Mouse (Mus musculus) layer of hippocampus, adult 18-20 months (tissue): ENCODE results near the gene Mtus2. TPM values are rescaled to one million over a fixed set of nuclear protein-coding genes. Genes with fewer than 3 reads are reported as not detected.
A peak's percentile ranks its signal among the peaks of the same experiment; 100 is the strongest.

ENCODE experiments used
- DNase-seq, 2 experiments: peaks; one replicate each; pipeline ENCODE4 v3.0.0; 2022; ENCODE audit warnings: low spot score in 2 of 2
- total RNA-seq, 2 experiments: library from RNA; stranded (reverse); gene quantifications; 2 replicates each; pipeline ENCODE4 v1.2.3; 2021

Mtus2 gene
- total RNA-seq, 2 experiments from 2014 or later, result 32.9 to 35.6 TPM

DNA sequence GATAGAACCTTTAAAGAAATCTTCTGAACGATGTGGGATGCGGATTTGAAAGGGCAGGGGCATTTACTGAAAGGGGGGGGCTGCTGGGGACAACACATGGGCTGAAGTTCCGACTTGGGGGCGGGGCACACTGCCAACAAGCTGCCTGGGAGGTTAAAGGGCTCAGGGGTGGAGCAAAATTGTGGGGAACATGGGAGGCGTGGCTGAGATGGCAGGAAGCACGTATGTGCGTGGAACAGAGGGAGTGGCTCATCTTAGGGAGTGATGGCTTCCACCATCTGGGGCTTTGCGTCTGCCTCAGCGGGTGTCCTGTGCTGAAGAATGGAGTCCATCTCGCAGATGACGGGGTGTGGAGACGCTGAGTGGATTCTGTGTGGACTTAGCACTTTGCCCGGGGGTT, 70.9 kb downstream of the Mtus2 start:
- DNase-seq, result no peak

DNA sequence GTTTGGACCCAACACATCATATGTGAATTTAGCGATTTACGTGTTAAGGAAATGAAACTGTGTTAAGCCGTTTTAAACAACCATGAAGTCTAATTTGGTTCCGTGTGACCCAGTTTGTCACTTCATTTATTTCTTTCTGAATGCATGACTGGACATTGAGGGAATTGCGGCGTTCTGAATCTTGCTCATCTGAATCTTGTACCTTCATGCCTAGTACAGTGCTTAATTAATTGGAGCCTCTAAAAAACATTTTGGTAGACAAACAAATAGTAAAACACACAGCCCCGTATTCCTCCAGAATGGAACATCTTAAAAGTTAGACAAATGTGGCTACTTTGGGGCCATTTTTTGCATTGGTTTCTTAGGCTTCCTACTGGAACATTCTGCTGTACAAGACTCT, 84.5 kb downstream of the Mtus2 start:
- no peak for DNase-seq

DNA sequence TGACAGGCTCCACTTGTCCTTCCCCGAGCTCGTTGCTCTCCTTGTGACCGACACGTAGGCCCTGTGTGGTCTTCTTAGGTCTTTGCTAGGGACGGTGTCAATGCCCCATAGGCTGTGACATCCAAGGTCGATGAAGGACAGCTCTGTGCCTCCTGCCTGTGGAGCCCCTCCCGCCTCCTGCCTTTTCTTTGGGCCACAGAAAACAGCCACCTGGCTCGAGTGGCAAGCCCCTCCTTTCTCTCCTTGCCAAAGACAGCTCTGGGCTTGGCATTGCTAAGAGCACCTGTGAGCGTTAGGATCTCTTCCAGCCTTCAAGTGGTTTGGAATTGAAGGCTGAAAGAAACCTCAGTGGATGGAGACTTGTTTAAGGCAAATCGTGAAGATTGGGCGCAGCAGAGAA, 91.1 kb downstream of the Mtus2 start:
- DNase-seq, result no peak

DNA sequence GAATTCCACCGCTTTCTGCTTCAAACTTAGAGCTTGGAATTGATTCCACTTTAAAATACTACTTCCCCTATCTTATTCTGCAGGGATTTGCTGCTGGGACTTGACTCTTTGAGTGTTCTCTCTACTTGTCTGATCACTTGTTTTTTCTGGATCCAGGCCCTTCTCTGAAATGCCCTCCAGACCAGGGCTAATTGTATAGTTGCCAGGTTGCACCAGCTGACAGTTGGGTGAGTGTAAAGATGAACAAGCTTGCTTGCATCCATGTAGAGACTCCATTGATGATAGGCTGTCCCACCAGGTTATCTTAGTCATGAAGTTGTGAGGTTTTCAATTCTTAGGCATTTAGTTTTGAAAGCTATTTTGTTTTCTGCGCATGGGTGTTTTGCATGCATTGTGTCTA, 92.2 kb downstream of the Mtus2 start:
- no peak for DNase-seq

DNA sequence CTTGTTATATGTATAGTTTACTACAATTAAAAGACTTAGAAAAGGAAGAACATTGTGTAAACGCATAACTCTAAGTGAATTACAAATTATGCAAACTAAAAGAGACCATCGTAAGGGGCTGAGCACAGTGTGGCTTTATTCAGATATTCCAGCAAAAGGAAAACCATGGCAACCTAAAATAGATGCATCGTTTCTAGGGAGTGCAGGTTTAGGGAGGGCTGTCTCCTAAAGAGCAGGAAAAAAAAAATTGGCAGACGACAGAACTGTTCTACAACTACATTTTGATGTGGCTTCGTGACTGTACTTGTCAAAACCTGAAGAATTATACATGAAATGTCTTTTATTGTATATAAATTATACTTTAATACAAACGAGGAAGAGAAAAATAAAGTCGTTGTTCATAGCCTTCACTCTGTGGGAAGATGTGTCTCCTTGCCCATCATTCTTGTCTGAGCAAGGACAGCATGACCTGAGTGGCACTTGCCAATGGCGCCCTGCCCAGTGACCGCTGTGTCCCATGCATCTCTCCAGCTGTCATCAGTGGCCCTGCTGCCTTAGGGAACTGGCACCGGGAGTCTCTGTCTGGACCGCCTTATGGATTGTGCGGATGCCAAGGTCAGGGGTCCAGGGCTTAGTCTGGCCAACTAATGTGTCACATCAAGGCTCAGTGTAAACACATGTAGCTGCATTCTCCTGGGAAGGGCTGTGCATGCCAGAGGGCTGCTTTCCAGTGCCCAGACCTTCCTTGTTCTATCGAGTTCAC, 95.9 kb downstream of the Mtus2 start:
- peak in 1 of 2 experiments; percentile 37 for DNase-seq

DNA sequence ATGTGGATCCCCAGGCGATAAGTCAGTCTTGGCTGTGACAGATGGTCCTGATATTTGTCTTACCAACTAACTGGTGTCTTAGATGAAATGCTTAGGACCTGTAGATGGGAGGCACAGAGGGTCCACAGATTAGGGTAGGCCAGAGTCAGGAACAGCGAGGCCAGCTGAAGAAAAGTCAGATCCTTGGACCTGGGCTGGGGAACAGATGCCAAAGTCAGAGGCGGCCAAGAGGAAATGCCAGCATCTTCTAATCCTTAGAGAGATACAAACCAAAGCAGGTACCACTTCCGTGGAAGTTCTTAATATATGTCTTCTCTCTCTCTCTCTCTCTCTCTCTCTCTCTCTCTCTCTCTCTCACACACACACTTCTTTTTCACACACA, 96.5 kb downstream of the Mtus2 start:
- no peak for DNase-seq

DNA sequence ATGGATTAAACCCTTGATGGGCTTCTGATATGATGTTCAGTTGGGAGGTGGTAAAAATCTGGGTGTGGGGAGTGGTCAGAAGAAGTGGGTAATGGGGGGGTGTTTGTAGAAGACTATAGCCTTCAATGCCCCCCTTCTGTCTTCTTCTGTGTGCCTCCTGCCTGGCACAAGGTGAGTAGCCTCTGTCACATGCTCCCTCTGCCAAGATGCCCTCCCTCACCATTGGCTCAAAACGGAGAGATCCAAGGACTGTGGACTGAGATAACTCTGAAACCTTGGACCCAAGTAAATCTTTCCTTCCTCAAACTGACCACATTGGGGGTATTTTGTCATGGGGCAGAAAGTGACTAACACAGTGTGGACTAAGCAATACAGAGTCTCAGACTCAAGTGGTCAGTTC, 99.7 kb downstream of the Mtus2 start:
- DNase-seq, result no peak

DNA sequence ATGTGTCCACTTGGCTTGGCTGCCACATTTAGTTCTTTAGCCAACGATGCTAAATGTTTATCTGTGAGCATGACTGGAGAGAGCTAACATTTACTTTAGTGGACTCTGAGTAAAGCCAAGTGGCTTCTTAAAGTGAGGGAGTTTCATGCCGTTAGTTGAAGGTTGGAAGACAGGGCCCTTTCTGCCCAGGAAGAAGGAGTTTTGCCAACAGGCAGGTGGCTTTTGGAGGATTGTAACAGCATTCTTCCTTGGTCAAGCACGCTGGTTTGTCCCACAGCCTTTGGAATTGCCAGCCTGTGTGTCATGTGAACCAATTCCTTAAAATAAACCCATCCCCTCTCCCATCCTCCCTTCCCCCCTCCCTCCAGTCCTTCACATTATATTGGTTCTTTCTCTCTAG, 100.3 kb downstream of the Mtus2 start:
- DNase-seq, result no peak

DNA sequence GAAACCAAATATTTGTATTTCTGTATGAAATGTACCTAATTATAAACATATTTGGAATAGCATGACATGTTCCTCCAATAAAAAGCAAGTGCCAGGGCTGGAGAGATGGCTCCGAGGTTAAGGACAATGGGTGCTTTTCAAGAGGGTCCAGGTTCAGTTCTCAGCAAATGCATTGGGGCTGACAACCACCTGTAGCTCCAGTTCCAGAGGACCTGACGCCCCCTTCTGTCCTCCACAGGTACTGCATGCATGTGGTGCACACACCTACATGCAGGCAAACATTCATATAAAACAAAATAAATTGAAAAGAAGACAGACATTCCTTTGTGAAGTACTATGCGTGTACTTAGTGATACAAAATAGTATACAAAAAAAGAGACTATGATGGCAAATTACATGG, 102.2 kb downstream of the Mtus2 start:
- DNase-seq, result no peak

DNA sequence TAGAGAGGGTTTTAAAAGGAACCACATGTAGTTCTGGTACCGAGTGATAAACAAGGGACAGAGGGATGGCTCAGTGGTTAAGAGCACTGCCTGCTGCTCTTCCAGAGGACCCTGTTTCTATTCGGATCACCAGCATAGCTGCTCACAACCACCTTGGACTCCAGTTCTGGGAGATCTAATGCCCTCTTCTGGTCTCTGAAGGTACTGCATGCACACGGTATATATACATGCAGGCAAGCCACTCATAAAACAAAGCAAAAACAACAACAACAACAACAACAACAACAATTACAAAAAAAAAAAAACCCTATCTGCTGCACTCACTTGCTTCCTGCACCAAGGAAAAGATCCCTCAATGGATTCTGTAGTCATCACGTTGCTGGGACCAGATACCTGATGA, 104.7 kb downstream of the Mtus2 start:
- no peak for DNase-seq

DNA sequence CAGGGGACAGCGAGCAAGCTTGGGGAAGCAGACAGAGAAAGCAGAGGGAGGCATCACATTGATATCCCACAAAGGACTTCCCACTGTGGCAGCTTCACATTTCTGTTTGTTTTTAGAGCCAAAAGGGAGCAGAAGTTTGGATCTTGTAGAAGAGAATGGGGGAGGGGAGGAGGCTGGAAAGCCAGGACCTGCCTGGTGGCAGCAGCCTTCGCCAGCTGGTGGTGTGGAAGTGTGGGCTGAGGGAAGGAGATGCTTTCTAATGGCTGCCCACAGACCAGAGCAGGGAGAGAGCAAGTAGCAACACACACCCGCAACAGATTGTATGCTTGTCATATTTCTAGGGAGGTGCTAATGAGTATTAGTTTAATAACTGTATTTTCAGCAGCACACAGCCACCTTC, 106.6 kb downstream of the Mtus2 start:
- peak; percentile 11 to 47 for DNase-seq

DNA sequence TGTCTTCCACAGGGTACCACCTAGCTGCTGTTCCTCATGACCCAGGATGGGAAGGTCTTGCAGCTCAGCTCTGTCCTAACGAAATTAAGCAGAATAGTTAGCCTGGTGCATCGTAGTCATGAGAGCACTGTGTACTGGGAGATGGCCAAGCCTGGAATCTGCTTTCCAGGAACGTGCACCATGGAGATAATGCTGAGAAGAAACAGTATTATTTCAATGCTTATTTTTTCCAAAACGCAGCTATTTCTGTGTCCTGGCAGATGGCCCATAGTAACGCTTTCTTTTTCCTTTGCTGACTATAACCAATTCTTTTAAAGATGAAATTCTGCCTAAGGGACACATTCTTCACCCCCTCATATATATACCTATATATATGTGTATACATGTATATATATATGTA, 108.1 kb downstream of the Mtus2 start:
- DNase-seq, result peak in 1 of 2 experiments; percentile 58

DNA sequence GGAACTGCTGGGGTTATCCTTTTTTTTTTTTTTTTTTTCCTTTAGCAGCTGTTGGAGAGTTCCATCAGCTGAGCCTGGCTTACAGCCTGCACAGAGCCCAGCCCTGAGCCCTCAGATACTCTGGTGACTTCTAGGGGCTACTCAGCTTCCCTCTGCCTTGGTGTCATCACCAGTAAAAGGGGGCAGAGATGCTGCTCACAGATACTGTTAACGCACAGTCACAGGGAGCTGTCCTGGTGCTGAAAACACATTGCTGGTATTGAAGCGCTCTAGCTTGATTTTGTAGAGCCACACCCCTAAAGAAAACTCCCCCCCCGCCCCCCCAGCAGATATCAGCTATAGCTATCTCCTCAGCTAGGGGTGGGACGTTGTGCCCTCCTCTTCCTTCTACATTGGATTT, 112.8 kb downstream of the Mtus2 start:
- DNase-seq, result no peak

DNA sequence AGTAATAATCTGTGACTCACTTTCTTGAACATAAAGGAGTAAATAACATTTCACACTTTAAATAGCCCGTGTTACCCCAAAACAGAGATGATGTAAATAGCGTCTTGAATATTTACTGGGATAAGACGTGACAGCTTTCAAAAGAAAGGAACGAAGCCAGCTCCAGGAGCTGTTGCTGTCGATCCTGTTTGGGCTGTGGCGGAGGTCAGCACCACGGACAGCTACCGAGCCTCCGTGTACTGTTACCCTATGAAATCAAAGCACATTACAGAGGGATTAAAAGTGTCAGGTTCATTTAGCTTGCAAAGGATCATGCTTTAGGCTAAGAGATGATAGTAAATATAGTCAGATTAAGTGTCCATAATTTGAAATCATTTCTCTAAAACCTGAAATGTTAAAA, 114.7 kb downstream of the Mtus2 start:
- DNase-seq, result no peak

DNA sequence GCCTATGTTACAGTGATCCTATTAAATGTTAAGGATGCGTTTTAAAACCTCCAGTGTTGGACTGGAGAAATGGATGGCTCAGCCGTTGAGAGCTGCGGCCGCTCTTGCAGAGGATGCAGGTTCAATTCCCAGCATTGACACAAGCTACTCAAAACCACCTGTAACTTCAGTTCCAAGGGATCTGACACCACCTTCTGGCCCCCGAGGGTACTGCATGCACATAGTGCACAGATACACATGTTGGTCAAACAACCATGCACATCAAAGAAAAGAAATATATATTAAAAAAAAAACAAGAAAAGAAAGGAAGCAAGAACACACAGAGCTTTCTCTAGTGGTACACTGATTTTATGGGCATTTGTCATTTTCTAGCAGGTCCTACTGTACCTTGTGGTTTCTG, 116.3 kb downstream of the Mtus2 start:
- no peak for DNase-seq

DNA sequence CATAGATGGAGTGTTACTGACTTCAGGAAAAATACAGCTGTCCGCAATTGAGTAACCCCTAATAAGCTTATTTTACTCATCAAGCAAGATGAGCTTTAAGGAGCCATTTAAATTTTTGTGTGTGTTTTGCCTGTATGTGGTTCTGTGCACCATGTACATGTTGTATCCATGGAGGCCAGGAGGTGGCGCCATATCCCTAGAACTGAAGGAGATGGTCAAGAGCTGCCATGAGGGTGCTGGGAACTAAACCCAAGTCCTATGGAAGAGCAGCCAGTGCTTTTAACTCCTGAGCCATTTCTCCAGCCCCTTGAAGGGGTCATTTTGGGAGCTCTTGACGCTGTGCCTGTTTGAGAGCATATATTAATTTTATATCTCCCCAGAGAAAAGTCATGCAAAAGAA, 122.6 kb downstream of the Mtus2 start:
- no peak for DNase-seq

DNA sequence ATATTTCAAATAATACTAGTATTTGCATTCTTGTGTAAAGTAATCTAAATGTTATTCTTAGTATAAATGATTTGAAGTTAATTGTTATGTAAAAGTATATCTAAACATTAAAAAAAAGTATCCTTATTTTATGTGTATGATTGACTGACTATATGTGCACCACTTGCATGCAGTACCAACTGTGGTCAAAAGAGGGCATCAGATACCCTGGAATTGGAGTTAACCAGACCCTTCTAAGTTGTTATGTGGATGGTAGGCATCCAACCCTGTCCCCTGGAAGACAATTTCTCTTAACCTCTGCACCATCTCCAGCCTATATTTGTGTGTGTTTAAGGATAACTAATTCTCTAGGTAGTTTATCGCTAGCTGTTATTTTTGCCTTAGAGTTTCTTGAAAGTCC, 126.4 kb downstream of the Mtus2 start:
- DNase-seq, result no peak

DNA sequence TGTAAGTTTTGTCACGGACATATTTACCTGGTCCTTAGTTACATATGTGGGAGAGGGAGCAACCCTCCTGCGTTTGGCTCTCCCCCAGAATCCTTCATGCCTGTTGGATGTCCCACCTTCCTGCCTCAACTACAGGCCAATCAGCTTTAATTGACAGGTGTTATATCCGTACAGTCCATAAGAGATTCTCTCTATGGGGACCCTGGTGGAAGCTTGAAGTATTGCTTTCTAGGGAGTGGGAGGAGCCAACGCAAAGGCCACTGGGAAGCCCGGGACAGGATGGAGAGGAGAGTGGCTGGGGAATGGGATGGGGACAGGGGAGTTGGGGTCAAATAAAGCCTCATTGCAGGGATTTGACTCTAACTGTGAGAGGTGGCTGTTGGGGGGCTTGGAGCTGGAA, 127.6 kb downstream of the Mtus2 start:
- no peak for DNase-seq

DNA sequence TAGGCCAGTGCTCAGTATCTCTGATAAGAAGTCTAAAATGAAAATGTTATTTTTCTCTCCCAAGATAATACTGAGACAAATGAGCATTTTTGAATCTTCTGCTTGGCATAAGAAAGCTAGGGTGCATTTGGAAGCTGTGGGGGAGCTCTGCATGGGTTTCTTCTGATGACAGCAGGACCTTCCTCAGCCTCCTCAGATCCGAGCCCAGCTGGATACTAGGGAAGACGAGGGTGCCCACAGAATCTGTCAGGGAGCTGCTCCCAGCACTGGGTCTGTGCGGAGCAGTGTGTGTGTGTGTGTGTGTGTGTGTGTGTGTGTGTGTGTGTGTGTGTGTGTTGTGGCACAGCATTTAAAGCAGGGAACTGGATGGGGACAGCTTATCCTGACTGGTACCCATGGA, 130.7 kb downstream of the Mtus2 start:
- peak; percentile 13 to 23 for DNase-seq

DNA sequence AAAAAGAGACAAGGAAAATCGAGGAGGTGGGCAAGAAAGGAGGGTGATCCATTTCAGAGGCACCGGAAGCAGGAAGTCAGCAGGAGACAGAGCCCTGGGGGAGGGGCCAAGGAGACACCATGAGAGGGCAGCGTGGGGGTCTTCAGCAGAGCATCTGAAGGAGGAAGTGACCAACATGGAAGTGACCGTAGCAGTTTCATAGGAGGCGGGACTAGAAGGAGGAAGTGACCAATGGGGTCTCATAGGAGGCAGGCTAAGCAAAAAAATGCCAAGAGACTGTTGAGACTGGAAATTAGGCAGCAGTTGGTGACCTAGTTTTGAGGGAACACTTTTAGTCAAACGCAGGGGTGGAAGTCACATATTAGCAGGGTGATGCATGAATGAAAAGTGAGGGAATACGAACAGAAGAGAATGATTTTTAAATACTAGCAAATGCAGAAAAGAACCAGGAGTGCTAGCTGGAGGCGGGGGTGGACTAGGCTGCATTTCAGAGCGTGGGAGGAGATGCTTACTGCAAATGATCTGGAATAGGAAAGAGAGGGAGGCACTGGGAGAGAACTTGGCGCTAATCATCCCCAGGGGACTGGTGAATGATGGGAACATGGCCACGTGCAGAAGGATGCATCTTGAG, 133.2 kb downstream of the Mtus2 start:
- peak; percentile 75 to 86 for DNase-seq

DNA sequence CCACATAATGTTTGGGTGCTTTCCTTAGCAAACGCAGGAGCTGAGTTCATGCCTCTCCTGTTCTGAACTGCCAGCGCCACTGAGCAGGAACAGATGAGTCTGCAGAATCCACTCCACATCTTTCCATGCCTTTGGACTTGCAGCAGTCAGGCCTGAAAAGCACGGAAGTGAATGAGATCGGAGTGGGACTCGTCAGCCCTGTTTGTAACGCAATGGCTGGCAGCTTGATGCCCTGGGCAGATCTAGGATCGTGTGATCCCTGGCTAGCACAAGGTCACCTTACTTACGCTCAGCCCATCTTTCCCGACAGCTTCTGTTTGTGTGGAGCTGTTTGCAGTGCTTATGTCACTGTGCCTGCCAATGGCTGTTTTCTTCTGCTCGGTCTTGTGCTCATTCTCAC, 137.5 kb downstream of the Mtus2 start:
- DNase-seq, result no peak

DNA sequence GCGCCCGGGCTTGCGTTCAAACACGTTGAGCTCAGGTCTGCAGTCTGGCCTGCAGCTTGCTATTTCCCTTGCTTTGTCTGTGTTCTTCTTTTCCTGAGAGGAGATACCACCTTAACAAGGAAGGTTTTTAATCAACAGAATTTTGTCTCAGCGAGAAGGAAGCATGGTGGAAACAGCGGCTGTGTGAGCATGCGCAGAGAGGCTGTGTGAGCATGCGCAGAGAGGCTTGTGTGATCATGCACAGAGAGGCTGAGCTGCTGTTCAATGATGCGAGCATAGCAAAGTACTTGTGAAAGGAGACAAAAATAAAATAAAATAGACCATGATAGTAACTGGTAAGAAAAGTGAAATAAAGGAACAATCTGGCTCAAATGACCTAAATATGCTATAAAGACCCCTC, 142.2 kb downstream of the Mtus2 start:
- DNase-seq, result no peak

DNA sequence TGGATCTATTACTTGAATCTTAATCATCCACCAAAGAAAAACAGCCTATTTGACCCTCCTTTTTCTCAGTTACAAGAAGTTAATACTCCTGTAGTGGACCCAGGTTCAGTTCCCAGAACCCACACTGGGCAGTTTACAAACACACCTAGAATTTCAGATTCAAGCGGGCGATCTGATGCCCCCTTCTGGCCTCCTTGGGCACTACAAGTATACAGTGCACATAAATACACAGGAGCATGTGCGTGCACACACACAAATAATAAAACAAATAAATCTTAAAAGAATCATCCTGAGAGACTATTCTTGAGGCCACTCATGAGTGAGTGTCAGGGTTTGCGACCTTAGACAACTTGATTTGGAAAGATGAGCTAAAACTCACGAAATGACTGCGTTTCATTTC, 150.2 kb downstream of the Mtus2 start:
- DNase-seq, result no peak
